Mouse (Mus musculus) ES-E14 (cell line): Measurements from ENCODE around the gene Selenop.

ENCODE experiments used
- CHD2 ChIP-seq: IDR thresholded peaks from 2 replicates; pipeline ENCODE4 v1.6.1; 2014; ENCODE audit warnings: mild to moderate bottlenecking, low read depth, low read length, inconsistent platforms
- MAFK ChIP-seq: IDR thresholded peaks from 2 replicates; pipeline ENCODE4 v1.6.1; 2014; ENCODE audit warnings: mild to moderate bottlenecking, low read depth, low read length, inconsistent platforms; ENCODE audit not compliant: insufficient read depth

DNA sequence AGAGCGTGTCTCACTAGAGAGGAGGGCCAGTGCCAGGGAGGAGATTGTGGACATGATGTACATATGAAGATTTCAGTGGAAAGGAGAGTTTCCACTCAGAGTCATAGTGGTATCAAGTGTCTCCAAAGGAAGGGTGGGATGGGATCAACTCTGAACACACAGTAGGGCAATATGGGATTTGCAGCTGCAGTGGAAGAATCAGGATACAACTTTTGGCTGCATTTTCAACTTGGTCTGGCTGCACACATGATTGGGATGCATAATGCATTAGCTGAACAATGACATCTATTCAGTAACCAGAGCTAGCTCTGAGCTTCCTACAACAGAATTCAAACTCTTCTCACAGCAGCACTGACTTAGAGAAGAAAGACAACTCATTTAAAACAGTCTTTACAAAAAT lies 30.4 kb upstream of the Selenop start:
- TF ChIP-seq MAFK (no peak), CHD2 (no peak)
